Mouse (Mus musculus) heart, embryonic 13.5 days (tissue): ENCODE data around the gene Mgp. TPM values are rescaled to one million over a fixed set of nuclear protein-coding genes. Genes with fewer than 3 reads are reported as not detected.

Source experiments
- ATAC-seq: fragments of 200-750 bp; cut with Nextera tagmentation; 2 replicates; pipeline ENCODE4 v1.8.0; 2017; ENCODE audit warnings: moderate TSS enrichment; ENCODE audit not compliant: insufficient number of reproducible peaks, low FRiP score, low TSS enrichment; ENCODE audit errors: extremely low read depth
- H3K27ac ChIP-seq: fragments of 300-500 bp; sonication (generic); replicated peaks from 2 replicates; pipeline ENCODE4 v1.5.1; 2015; ENCODE audit warnings: moderate library complexity, mild to moderate bottlenecking, inconsistent platforms
- H3K27me3 ChIP-seq: fragments of 300-500 bp; sonication (generic); replicated peaks from 2 replicates; pipeline ENCODE4 v1.6.1; 2015; ENCODE audit warnings: mild to moderate bottlenecking, inconsistent platforms
- H3K36me3 ChIP-seq: fragments of 300-500 bp; sonication (generic); 2 replicates; pipeline ENCODE4 v1.6.1; 2015; ENCODE audit warnings: mild to moderate bottlenecking, inconsistent platforms
- H3K4me1 ChIP-seq: fragments of 300-500 bp; sonication (generic); 2 replicates; pipeline ENCODE4 v1.6.1; 2015; ENCODE audit warnings: inconsistent platforms
- H3K4me2 ChIP-seq: fragments of 300-500 bp; sonication (generic); 2 replicates; pipeline ENCODE4 v1.6.1; 2015; ENCODE audit warnings: inconsistent platforms, mild to moderate bottlenecking, moderate library complexity
- H3K4me3 ChIP-seq: fragments of 300-500 bp; sonication (generic); 2 replicates; pipeline ENCODE4 v1.5.1; 2015; ENCODE audit warnings: moderate library complexity, mild to moderate bottlenecking, inconsistent platforms
- H3K9ac ChIP-seq: fragments of 300-500 bp; sonication (generic); 2 replicates; pipeline ENCODE4 v1.6.1; 2015; ENCODE audit warnings: inconsistent platforms, mild to moderate bottlenecking, moderate library complexity
- H3K9me3 ChIP-seq: fragments of 300-500 bp; sonication (generic); 2 replicates; pipeline ENCODE4 v1.6.1; 2016; ENCODE audit warnings: inconsistent platforms
- WGBS: fragments of 180-500 bp; shearing (Covaris S2); methylation state at CpG from one replicate; pipeline ENCODE4 v1.1.7; 2015; ENCODE audit warnings: mixed read lengths; 5-methylcytosine and 5-hydroxymethylcytosine counted together
- polyA plus RNA-seq: library from polyadenylated mRNA; unstranded; fragments of >200 nt; fragmentation: Nextera tagmentation; extraction: Ambion mirVana; gene quantifications from 2 replicates; pipeline ENCODE4 v1.2.1, GENCODE M21; 2015

Gene Mgp
- 290 and 310 TPM in 2 replicates for polyA plus RNA-seq

DNA sequence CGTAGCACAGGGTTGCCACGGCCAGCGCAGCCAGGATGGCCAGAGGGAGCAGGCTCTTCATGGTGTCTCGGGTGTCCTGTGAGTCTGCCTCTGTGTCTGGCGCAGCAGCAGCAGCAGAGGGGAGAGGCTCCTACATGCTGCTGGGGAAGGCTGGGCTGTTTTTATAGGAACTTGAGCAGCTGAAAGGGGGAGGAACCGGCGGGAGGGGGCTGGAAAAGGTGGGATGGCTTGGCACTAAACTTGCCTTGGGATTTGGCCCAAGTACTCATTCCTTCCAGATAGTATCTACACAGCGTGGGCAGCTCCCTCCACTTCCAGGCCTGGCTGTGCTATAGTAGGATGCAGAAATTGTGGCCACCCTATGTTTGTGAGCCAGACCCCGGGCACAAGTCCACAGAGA is at the start of gene Mgp:
Gene Mgp, minus strand, starts transcription at position 154 of the 400 bp plus-strand sequence.
- H3K4me3 ChIP-seq, result peak within 1 kb of the TSS; percentile 55
- H3K4me1 ChIP-seq, result peaks cover 28% of the 10 kb centered on the region
- peak within 1 kb of the TSS; percentile 85 for H3K27ac ChIP-seq
- WGBS, result 18% methylated on average over 9 of the region's 9 CpGs
- peak within 1 kb of the TSS; percentile 85 for H3K9ac ChIP-seq
- H3K36me3 ChIP-seq, result peaks cover 12% of the 10 kb centered on the region
- H3K27me3 ChIP-seq, result no peaks in the 10 kb centered on the region
- peak; percentile 35; the same call in 1 of the 2 replicates for ATAC-seq
- no peaks in the 10 kb centered on the region for H3K9me3 ChIP-seq
- peak within 1 kb of the TSS; percentile 65 for H3K4me2 ChIP-seq

DNA sequence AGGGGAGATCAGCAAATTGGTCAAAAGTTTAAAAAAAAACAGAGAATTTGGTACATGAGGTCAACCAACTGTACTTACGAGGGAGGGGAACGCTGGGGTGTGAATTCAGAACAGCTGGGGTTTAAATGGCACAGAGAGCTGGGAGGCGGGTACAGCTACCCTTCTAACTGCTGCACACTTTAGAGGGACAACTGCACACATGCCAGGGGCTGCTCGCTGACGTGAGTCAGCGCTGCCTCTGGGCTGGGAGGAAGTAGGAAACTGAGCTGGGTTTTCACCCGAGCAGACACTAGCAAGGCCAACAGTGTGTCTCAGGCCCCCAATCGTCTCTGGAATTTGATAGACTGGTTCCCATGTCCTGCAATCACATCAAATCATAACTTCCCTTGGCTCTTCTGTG is 49.4 kb upstream of the Mgp start:
- Histone ChIP-seq H3K4me1 (peaks cover 14% of the 10 kb centered on the region), H3K9me3 (no peaks in the 10 kb centered on the region), H3K27me3 (no peaks in the 10 kb centered on the region), H3K36me3 (peaks cover 31% of the 10 kb centered on the region), H3K9ac (0 out of 2 replicates have a peak overlapping the region, but pooled peaks have one; percentile 14), H3K4me2 (no peak overlapping the region), H3K27ac (peak overlapping the region; percentile 53), H3K4me3 (no peak overlapping the region)
- WGBS, result 60% methylated on average over 8 of the region's 8 CpGs
- ATAC-seq, result no peak

DNA sequence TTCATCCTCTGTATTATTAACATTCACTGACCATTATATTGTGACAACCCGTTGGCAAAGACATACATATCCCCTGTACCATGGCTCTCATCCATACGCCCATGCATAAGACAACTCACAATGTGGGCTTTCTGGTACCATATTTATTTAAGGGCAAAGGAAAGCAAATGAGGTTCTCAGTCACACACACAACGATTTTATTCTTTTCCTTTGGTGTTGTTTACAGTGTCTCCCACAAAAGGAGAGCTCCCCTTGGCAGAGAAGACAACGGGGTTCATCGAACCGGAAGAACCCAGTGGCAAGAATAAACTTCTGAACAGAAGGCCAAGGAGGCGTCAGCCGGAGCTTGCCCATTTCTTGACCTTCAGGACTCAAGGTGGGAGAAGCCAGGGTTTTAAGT is 47.9 kb upstream of the Mgp start, which contains the start of gene Pde6h:
Gene Pde6h, plus strand, starts transcription at position 301 of the 400 bp plus-strand sequence.
- WGBS, result 90% methylated on average over 8 of the region's 8 CpGs
- Histone ChIP-seq H3K4me3 (no peak within 1 kb of the TSS), H3K9me3 (no peaks in the 10 kb centered on the region), H3K4me2 (no peak within 1 kb of the TSS), H3K9ac (no peak within 1 kb of the TSS), H3K36me3 (peaks cover 27% of the 10 kb centered on the region), H3K4me1 (peaks cover 20% of the 10 kb centered on the region), H3K27ac (no peak within 1 kb of the TSS), H3K27me3 (no peaks in the 10 kb centered on the region)
- no peak for ATAC-seq

DNA sequence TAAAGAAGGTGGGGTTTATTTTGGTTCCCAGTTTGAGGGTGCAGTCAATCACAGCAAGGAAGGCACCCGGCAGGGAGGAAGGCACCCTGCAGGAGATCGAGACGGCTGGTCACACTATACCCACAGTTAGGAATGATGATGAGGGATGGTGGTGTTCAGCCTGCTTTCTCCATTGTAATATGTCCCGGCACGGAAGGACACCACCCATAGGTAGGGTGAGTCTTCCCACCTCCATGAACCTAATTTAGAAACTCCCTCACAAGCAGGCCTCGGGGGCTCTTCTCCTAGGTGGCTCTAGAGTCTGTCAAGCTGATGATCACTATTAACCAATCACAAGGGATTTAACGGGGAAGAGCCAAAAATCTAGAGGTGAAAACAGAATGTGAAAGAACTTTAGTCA is 47.2 kb upstream of the Mgp start:
- no peak overlapping the region for H3K27ac ChIP-seq
- H3K4me1 ChIP-seq, result peaks cover 24% of the 10 kb centered on the region
- no peak overlapping the region for H3K4me3 ChIP-seq
- WGBS, result 82% methylated on average over 7 of the region's 7 CpGs
- no peaks in the 10 kb centered on the region for H3K27me3 ChIP-seq
- no peak overlapping the region for H3K4me2 ChIP-seq
- H3K9ac ChIP-seq, result no peak overlapping the region
- H3K36me3 ChIP-seq, result peaks cover 23% of the 10 kb centered on the region
- ATAC-seq, result no peak
- no peaks in the 10 kb centered on the region for H3K9me3 ChIP-seq

DNA sequence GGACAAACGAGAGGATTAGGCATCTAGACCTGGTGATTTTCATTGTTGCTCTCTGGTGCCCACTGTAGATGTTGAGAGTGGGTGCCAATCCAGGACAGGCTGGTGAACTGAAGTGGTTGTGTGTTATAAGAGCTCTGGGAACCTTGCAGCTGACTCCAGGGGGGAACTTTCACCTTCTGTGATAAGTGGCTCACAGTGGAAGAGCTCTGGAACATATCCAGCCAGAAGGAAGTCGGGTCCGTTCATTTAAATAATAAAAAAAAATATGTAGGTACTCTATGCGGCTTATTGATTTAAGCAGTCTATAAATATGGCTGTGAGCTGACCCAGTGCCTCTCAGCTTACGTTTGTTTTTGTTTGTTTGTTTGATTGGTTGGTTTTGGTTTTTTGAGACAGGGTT is 46.5 kb upstream of the Mgp start, which contains the start of gene Erp27:
Gene Erp27, minus strand, starts transcription at position 101 of the 400 bp plus-strand sequence.
- Histone ChIP-seq H3K4me3 (no peak within 1 kb of the TSS), H3K4me1 (peaks cover 25% of the 10 kb centered on the region), H3K9ac (0 out of 2 replicates have a peak within 1 kb of the TSS, but pooled peaks have one; percentile 30), H3K4me2 (no peak within 1 kb of the TSS), H3K9me3 (no peaks in the 10 kb centered on the region), H3K27me3 (no peaks in the 10 kb centered on the region), H3K27ac (no peak within 1 kb of the TSS), H3K36me3 (peaks cover 23% of the 10 kb centered on the region)
- 61% methylated on average over 5 of the region's 5 CpGs for WGBS
- ATAC-seq, result no peak

DNA sequence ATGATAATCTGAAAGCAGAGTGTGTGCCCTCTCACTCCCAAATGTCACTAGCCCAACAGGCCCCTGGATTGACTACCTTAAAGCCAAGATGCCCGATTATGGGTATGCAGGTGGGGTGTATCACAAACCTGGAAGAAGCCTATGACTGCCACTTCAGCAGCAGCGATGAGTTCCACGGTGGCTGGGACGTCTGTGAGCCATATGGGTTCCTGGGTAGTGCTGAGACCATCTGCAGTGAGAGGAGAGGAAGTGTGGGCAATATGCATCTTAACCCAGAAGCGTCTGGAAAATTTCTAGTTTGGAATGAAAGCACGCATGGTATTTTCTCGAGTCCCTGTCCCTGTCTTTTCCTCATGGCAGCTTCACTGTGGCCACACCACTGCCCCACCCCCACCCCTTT is 46.0 kb upstream of the Mgp start:
- no peak for ATAC-seq
- 0 out of 2 replicates have a peak overlapping the region, but pooled peaks have one; percentile 30 for H3K9ac ChIP-seq
- H3K36me3 ChIP-seq, result peaks cover 23% of the 10 kb centered on the region
- H3K9me3 ChIP-seq, result no peaks in the 10 kb centered on the region
- H3K27ac ChIP-seq, result no peak overlapping the region
- no peak overlapping the region for H3K4me3 ChIP-seq
- peaks cover 25% of the 10 kb centered on the region for H3K4me1 ChIP-seq
- H3K4me2 ChIP-seq, result no peak overlapping the region
- no peaks in the 10 kb centered on the region for H3K27me3 ChIP-seq
- 58% methylated on average over 7 of the region's 7 CpGs for WGBS

DNA sequence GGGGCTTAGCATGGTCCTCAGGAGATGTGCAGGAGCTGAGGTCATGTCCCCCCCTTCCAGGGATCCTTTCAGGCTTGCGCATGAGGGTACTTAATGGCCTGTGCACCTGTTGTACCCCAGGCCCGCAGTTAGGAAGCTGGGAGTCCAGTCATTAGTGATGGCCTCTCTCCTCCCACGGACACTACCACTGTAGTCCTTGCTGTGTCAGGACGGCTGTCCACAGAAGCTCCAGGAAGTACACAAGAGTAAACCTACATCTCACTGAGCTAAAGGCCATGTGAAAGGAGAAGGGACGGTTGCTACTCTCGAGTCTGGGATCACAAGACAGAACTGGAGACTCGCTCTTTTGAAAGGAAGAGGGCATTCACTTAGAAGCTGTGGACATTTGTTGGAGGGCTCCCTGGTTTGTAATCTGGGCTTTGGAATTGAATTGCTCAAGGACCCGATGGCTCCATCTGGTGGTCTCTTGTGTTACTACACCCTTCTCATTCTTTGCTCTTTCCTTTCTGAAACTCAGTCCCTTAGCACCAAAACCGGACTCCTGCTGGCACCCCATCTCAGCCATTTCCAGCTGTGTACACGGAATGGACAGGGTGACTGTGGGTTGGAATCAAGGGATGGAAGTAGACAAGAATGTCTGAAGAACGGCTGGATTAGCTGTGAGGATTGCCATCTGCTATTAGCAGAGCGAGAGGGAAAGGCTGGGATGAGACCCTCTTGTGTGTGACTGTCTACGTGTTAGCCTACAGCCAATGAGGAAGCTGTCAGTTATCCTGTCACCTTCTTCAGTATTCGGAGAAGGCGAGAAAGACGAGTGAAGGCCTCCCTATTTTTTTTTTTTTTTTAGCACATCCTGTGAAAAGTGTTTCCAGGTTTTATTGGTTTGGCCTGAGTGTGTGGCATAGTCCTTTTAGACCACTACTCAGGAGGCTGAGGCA is 45.0 kb upstream of the Mgp start:
- Histone ChIP-seq H3K36me3 (peaks cover 13% of the 10 kb centered on the region), H3K4me3 (no peak overlapping the region), H3K9ac (peak overlapping the region; percentile 53), H3K4me1 (peaks cover 25% of the 10 kb centered on the region), H3K9me3 (no peaks in the 10 kb centered on the region), H3K27me3 (no peaks in the 10 kb centered on the region), H3K4me2 (no peak overlapping the region), H3K27ac (no peak overlapping the region)
- WGBS, result 37% methylated on average over 16 of the region's 16 CpGs
- no peak for ATAC-seq

DNA sequence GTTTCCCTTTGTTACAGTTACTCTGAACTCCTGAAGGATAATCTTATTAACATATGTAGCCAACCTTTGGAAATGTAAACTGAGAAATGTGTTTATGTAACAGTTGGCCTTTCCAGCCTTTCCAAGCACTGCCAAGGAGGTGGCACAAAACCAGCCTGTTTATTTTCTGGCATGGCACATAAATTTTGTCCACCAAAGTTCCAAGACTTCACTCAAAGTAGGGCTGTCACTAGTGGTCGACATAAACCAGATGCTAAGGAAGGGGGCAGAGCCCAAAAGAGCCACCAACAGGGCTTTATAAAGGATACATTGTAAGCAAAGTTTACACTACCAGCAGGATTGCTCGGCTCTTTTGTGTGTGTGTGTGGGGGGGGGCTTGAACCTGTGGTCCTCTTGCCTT is 42.3 kb upstream of the Mgp start:
- ATAC-seq, result no peak
- peak overlapping the region; percentile 61; the same call in 1 of the 2 replicates for H3K27ac ChIP-seq
- WGBS, result 27% methylated on average over 2 of the region's 2 CpGs

DNA sequence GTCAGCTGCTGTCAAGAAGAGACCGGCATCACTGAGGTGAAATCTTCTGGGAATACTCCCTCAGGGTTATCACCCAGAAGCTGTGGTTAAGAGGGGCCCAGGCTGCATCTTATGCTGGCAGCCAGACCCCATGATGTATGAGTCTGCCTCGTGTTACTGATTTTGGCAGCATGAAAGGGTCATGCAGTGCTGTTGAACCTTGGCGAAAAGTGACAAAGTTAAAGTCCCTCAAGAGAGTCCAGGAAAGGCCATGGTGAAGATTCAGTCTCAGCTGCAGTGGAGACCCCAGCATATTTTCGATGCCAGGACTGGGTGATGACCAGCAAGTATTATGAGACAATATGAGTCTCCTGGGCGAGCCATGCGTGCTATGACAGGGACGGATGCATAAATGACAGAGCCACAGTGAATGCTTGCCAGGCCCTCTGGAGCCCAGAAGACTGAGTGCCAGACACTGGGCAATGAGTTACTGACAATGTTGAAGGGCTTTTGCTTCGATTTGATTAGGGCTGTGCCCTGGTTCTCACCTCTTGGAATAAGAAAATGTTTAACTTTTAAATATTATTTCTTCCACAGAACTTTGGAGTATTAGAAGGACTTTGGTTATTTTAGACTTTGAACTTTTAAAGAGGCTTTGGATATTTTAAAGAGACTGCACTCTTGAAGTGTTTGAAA is 40.2 kb upstream of the Mgp start:
- Histone ChIP-seq H3K4me2 (no peak overlapping the region), H3K4me1 (peaks cover 22% of the 10 kb centered on the region), H3K36me3 (no peaks in the 10 kb centered on the region), H3K9me3 (no peaks in the 10 kb centered on the region), H3K4me3 (no peak overlapping the region), H3K27me3 (no peaks in the 10 kb centered on the region), H3K27ac (no peak overlapping the region), H3K9ac (no peak overlapping the region)
- 68% methylated on average over 8 of the region's 8 CpGs for WGBS
- no peak for ATAC-seq

More for the DNA sequence above, 42.3 kb upstream of the Mgp start:
- Histone ChIP-seq H3K4me1 (peaks cover 27% of the 10 kb centered on the region), H3K9ac (no peak overlapping the region), H3K36me3 (no peaks in the 10 kb centered on the region; the same call in 1 of the 2 replicates), H3K4me2 (no peak overlapping the region), H3K4me3 (no peak overlapping the region), H3K9me3 (no peaks in the 10 kb centered on the region), H3K27me3 (no peaks in the 10 kb centered on the region)

DNA sequence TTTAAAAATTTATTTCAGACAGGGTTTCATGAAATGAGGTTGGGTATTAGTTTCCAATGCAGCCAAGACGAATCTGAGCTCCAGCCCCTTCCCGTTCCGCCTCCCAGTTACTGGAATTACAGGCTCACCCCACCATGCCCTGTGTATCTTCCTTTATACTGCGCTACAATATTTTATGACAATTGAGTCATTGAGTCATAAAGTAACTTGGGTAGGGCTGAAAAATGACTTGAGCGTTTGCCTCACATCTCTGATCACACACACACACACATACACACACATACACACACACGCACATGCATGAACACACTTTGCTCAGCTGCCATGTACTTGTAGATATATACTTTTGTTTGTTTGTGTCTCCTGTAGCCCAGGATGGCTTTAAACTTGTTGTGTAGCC is 38.6 kb upstream of the Mgp start:
- no peak overlapping the region; the same call in 1 of the 2 replicates for H3K27ac ChIP-seq
- H3K4me2 ChIP-seq, result no peak overlapping the region
- H3K4me3 ChIP-seq, result no peak overlapping the region
- 96% methylated on average over 6 of the region's 6 CpGs for WGBS
- no peak overlapping the region for H3K9ac ChIP-seq
- H3K4me1 ChIP-seq, result peaks cover 27% of the 10 kb centered on the region
- H3K27me3 ChIP-seq, result no peaks in the 10 kb centered on the region
- H3K36me3 ChIP-seq, result no peaks in the 10 kb centered on the region
- ATAC-seq, result no peak
- no peaks in the 10 kb centered on the region for H3K9me3 ChIP-seq

DNA sequence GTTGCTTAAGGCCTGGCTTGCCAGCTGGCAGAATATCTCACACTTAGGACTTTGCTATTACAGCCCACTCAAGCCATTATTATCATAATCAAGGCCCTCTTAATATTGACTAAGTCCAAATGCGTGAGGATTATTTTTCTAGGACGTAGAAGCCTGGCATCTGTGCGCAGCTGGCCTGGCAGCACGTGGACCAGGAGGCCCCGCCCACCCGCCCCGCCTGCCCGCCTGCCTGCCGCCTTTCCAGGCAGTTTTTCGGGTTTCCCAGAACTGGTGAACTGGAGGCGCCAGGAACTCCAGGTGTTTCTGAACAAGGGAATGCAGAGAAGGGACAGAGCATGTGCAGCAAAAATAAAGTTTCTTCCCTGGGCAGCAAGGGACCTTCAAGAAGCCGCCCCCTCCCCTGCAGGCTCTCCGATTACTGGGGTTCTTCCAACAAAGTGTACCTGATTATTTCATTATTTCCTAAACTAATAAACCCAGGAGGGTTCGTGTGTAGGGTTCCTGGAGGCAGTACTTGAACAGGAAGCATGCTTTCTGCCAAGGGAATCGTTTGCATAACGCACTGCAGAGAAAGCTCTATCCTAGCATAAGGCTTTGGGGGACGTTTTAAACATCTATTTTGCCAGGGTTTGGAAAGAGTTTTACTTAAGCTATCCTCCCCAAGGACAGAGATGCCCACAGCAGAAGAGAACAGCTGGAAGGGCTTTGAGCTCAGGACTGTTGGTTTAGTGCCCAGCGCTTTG is 37.9 kb upstream of the Mgp start:
- H3K36me3 ChIP-seq, result no peaks in the 10 kb centered on the region
- 20% methylated on average over 18 of the region's 18 CpGs for WGBS
- H3K9me3 ChIP-seq, result no peaks in the 10 kb centered on the region
- peaks cover 27% of the 10 kb centered on the region for H3K4me1 ChIP-seq
- peak overlapping the region; percentile 64 for H3K9ac ChIP-seq
- H3K27ac ChIP-seq, result peak overlapping the region; percentile 21
- H3K4me2 ChIP-seq, result peak overlapping the region; percentile 63
- no peaks in the 10 kb centered on the region for H3K27me3 ChIP-seq
- ATAC-seq, result no peak
- peak overlapping the region; percentile 28 for H3K4me3 ChIP-seq
